Mouse (Mus musculus): ENCODE measurements around the gene Celf2. TPM values are rescaled to one million over a fixed set of nuclear protein-coding genes. Genes with fewer than 3 reads are reported as not detected.

The Celf2 gene
- polyA plus RNA-seq, 1 experiment from 2014 or later, result 20.4 TPM

DNA sequence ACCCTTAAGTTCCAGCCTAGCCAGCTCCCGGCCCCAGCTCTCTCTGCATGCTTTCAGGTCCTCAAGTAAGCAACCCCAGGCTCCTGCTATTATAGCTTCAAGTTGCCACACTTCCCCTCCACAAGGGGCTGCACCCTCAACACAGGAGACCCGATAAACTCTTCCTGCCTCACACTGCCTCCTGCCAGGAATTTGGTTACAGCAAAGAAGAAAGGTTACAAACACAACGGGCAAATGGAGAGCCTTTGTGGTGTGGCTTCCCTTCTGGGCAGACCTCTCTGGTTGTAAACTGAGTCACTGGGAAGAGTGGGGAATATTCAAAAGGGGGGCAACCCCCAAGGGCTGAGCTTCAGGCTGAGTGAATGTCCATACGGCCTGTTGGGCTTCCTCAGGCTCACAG, 983.1 kb downstream of the Celf2 start:
- ATAC-seq (replicated peaks; ENCODE audit: low FRiP score), result no peak
- WGBS, result 48% methylated on average over 4 of the region's 4 CpGs

GRCm38 (mm10) chr2:6523924-6524300, 985.5 kb downstream of the Celf2 start:
- Histone ChIP-seq H3K4me1 (no peaks in the 10 kb centered on the region), H3K27ac (no peak overlapping the region), H3K36me3 (no peaks in the 10 kb centered on the region), H3K27me3 (no peaks in the 10 kb centered on the region), H3K4me2 (no peak overlapping the region), H3K4me3 (replicated peaks) (no peak overlapping the region), H3K9me3 (replicated peaks) (no peaks in the 10 kb centered on the region), H3K9ac (no peak overlapping the region)
- WGBS, result 92% methylated on average over 10 of the region's 10 CpGs
- no peak for ATAC-seq (replicated peaks; ENCODE audit: low FRiP score)

More for the DNA sequence above, 983.1 kb downstream of the Celf2 start:
- H3K9ac ChIP-seq, result no peak overlapping the region
- H3K27ac ChIP-seq, result no peak overlapping the region
- H3K4me3 ChIP-seq (replicated peaks), result no peak overlapping the region
- no peaks in the 10 kb centered on the region for H3K4me1 ChIP-seq
- no peaks in the 10 kb centered on the region for H3K36me3 ChIP-seq
- no peak overlapping the region for H3K4me2 ChIP-seq
- no peaks in the 10 kb centered on the region for H3K27me3 ChIP-seq
- no peaks in the 10 kb centered on the region for H3K9me3 ChIP-seq (replicated peaks)

- 80% methylated on average over 16 of the region's 16 CpGs for WGBS
- Histone ChIP-seq H3K36me3 (no peaks in the 10 kb centered on the region), H3K4me2 (no peak overlapping the region), H3K4me1 (no peaks in the 10 kb centered on the region), H3K27ac (no peak overlapping the region), H3K27me3 (no peaks in the 10 kb centered on the region), H3K4me3 (replicated peaks) (no peak overlapping the region), H3K9ac (no peak overlapping the region), H3K9me3 (replicated peaks) (no peaks in the 10 kb centered on the region)
- ATAC-seq (replicated peaks; ENCODE audit: low FRiP score), result no peak
These were observed 986.0 kb downstream of the Celf2 start for GRCm38 (mm10) chr2:6523261-6523923.

DNA sequence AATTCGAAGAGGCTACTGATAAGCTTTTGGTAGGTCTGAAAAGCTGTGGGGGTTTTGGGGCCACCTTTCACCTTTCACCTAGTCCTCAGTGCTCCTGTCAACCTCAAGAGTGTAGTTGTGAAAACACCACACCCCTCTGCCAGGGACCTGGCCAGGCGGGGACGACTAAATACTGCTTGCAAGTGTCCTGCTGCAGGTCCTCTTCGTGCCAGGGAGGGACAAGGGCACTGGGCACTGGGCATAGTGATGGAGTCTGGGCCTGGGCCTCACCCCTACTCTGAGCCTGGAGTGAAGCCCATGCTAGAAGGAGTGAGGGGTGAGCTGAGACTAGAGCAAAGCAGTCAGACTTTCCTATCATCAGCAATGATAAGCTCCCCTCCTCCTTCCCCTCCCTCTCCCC, 987.0 kb downstream of the Celf2 start:
- no peaks in the 10 kb centered on the region for H3K36me3 ChIP-seq
- no peaks in the 10 kb centered on the region for H3K9me3 ChIP-seq (replicated peaks)
- 87% methylated on average over 4 of the region's 4 CpGs for WGBS
- ATAC-seq (replicated peaks; ENCODE audit: low FRiP score), result no peak
- no peaks in the 10 kb centered on the region for H3K4me1 ChIP-seq
- no peak overlapping the region for H3K9ac ChIP-seq
- no peak overlapping the region for H3K4me3 ChIP-seq (replicated peaks)
- no peaks in the 10 kb centered on the region for H3K27me3 ChIP-seq
- no peak overlapping the region for H3K27ac ChIP-seq
- H3K4me2 ChIP-seq, result no peak overlapping the region

- Histone ChIP-seq H3K4me2 (no peak overlapping the region), H3K27me3 (no peaks in the 10 kb centered on the region), H3K9me3 (replicated peaks) (no peaks in the 10 kb centered on the region), H3K4me3 (replicated peaks) (no peak overlapping the region), H3K9ac (no peak overlapping the region), H3K4me1 (0 out of 2 replicates have a peak, but pooled peaks cover 2% of the 10 kb centered on the region), H3K27ac (no peak overlapping the region), H3K36me3 (no peaks in the 10 kb centered on the region)
- WGBS, result 61% methylated on average over 7 of the region's 7 CpGs
- peak; percentile 56 for ATAC-seq (replicated peaks; ENCODE audit: low FRiP score)
These were observed 996.2 kb downstream of the Celf2 start for GRCm38 (mm10) chr2:6513176-6513575.

DNA sequence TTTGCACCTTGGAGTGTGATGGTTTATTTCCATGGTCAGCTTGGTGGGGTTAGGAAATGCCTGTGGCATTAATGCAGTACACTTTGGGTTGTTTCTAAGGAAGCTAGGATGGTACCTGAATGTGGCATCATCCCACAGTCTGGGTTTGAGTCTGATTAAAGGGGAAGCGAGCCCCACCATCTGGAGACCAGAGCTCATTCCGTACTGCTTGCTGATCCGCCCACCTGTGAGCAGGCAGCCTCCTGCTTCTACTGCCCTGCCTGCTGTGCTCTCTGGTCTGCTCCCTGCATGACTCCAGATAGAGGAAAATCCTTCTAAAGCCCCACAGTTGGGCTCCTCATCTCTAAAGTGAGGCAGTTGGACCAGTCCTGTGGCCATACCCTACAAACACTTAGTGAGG, 1002.3 kb downstream of the Celf2 start:
- H3K27ac ChIP-seq, result 0 out of 2 replicates have a peak overlapping the region, but pooled peaks have one; percentile 58
- no peak overlapping the region for H3K4me3 ChIP-seq (replicated peaks)
- WGBS, result 59% methylated on average over 3 of the region's 3 CpGs
- H3K4me2 ChIP-seq, result no peak overlapping the region
- H3K9ac ChIP-seq, result no peak overlapping the region
- H3K9me3 ChIP-seq (replicated peaks), result no peaks in the 10 kb centered on the region
- peaks cover 10% of the 10 kb centered on the region; the same call in 1 of the 2 replicates for H3K4me1 ChIP-seq
- H3K36me3 ChIP-seq, result no peaks in the 10 kb centered on the region
- no peaks in the 10 kb centered on the region for H3K27me3 ChIP-seq
- no peak for ATAC-seq (replicated peaks; ENCODE audit: low FRiP score)

GRCm38 (mm10) chr2:6505979-6506811, 1003.2 kb downstream of the Celf2 start:
- Histone ChIP-seq H3K36me3 (no peaks in the 10 kb centered on the region), H3K4me3 (replicated peaks) (no peak overlapping the region), H3K27ac (peak overlapping the region; percentile 83), H3K4me2 (no peak overlapping the region), H3K9ac (no peak overlapping the region), H3K9me3 (replicated peaks) (no peaks in the 10 kb centered on the region), H3K27me3 (no peaks in the 10 kb centered on the region), H3K4me1 (peaks cover 10% of the 10 kb centered on the region; the same call in 1 of the 2 replicates)
- ATAC-seq (replicated peaks; ENCODE audit: low FRiP score), result peak; percentile 92
- 29% methylated on average over 13 of the region's 13 CpGs for WGBS

DNA sequence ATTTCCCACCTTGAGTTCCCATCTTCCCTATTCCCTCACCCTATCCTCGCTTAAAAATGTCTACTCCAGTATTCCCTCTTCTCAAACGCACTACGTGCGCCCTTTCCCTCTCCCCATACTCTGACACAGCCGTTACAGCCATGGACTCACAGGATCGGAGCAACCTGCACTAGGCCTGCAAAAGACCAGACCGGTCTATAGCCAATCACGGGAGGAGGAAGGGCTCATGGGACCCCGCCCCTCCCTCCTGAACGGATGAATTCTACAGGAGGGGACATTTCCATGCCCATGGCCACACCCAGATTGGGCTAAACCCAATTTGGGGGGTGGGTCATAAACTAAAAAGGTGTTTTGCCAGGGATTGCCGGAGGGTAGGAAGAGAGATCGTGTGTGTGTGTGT, 1003.8 kb downstream of the Celf2 start:
- Histone ChIP-seq H3K4me2 (no peak overlapping the region), H3K27me3 (no peaks in the 10 kb centered on the region), H3K9me3 (replicated peaks) (no peaks in the 10 kb centered on the region), H3K4me3 (replicated peaks) (no peak overlapping the region), H3K27ac (peak overlapping the region; percentile 83; the same call in 1 of the 2 replicates), H3K36me3 (no peaks in the 10 kb centered on the region), H3K4me1 (peaks cover 10% of the 10 kb centered on the region; the same call in 1 of the 2 replicates), H3K9ac (no peak overlapping the region)
- WGBS, result 77% methylated on average over 12 of the region's 12 CpGs
- peak; percentile 9; the same call in 1 of the 2 replicates for ATAC-seq (replicated peaks; ENCODE audit: low FRiP score)

- Histone ChIP-seq H3K36me3 (no peaks in the 10 kb centered on the region), H3K27ac (no peak overlapping the region), H3K4me3 (replicated peaks) (no peak overlapping the region), H3K27me3 (no peaks in the 10 kb centered on the region), H3K9ac (no peak overlapping the region), H3K4me2 (no peak overlapping the region), H3K9me3 (replicated peaks) (no peaks in the 10 kb centered on the region), H3K4me1 (0 out of 2 replicates have a peak, but pooled peaks cover 4% of the 10 kb centered on the region)
- no peak for ATAC-seq (replicated peaks; ENCODE audit: low FRiP score)
- WGBS, result 86% methylated on average over 12 of the region's 12 CpGs
These were observed 1011.3 kb downstream of the Celf2 start for GRCm38 (mm10) chr2:6498101-6498500.

DNA sequence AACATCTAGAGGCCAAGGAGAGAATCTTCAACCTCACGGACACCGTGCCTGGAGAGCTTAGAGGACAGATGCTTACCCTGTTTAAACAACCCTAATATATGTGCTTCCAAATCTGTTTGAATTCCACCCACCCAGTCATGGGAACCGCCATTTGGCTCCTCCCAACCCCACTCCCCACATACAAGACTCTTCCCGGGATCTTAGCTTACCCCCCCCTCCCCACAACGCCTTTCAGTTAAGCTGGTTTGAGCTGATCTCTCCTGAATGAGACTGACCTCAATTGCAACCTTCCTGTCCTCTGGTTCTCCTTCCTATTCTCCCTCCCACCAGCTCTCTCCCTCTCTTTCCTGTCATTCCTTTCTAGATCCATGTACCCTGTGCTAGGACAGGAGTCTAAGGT, 1011.7 kb downstream of the Celf2 start:
- Histone ChIP-seq H3K4me2 (no peak overlapping the region), H3K4me1 (0 out of 2 replicates have a peak, but pooled peaks cover 4% of the 10 kb centered on the region), H3K9me3 (replicated peaks) (no peaks in the 10 kb centered on the region), H3K27ac (no peak overlapping the region), H3K9ac (no peak overlapping the region), H3K36me3 (no peaks in the 10 kb centered on the region), H3K4me3 (replicated peaks) (no peak overlapping the region), H3K27me3 (no peaks in the 10 kb centered on the region)
- 0 out of 2 replicates have a peak, but pooled peaks have one; percentile 12 for ATAC-seq (replicated peaks; ENCODE audit: low FRiP score)
- WGBS, result 61% methylated on average over 5 of the region's 5 CpGs

DNA sequence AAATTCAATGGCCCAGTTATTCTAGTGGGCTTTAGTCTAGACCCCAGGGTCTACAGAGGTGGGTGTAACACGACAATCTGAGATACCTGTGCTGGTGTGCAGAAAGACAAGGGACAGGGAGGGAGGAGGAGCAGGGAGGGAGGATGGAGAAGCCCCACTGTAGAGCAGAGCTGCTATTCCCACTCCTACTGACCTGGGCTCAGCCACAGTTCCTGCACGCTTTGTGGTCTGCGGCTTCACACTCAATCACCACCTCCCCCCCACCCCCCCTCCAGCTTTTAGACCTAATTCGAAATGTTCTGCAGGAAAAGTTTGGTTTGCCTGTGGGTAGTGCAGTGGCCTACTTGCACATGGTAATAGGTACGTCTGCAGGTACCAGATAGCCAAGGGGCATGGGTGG, 1015.5 kb downstream of the Celf2 start:
- Histone ChIP-seq H3K4me3 (replicated peaks) (no peak overlapping the region), H3K4me1 (no peaks in the 10 kb centered on the region), H3K9me3 (replicated peaks) (no peaks in the 10 kb centered on the region), H3K9ac (no peak overlapping the region), H3K27ac (no peak overlapping the region), H3K36me3 (no peaks in the 10 kb centered on the region), H3K4me2 (no peak overlapping the region), H3K27me3 (no peaks in the 10 kb centered on the region)
- no peak; the same call in 1 of the 2 replicates for ATAC-seq (replicated peaks; ENCODE audit: low FRiP score)
- WGBS, result 79% methylated on average over 5 of the region's 5 CpGs

- WGBS, result 86% methylated on average over 4 of the region's 4 CpGs
These were observed 1018.5 kb downstream of the Celf2 start for GRCm38 (mm10) chr2:6490870-6491269.

More at GRCm38 (mm10) chr2:6490870-6491269, 1018.5 kb downstream of the Celf2 start:
- H3K4me2 ChIP-seq, result no peak overlapping the region
- no peak overlapping the region for H3K27ac ChIP-seq
- no peak overlapping the region for H3K9ac ChIP-seq
- no peaks in the 10 kb centered on the region for H3K4me1 ChIP-seq
- no peaks in the 10 kb centered on the region for H3K9me3 ChIP-seq (replicated peaks)
- H3K4me3 ChIP-seq (replicated peaks), result no peak overlapping the region
- H3K36me3 ChIP-seq, result no peaks in the 10 kb centered on the region
- ATAC-seq (replicated peaks; ENCODE audit: low FRiP score), result no peak
- H3K27me3 ChIP-seq, result no peaks in the 10 kb centered on the region

Data from kidney, embryonic 15.5 days (tissue).